Mouse (Mus musculus) heart, embryonic 12.5 days (tissue): Measurements from ENCODE around the gene Atp6ap1l. TPM values are rescaled to one million over a fixed set of nuclear protein-coding genes. Genes with fewer than 3 reads are reported as not detected.
A peak's percentile ranks its signal among the peaks of the same experiment; 100 is the strongest.

Source experiments
- ATAC-seq: fragments of 200-750 bp; cut with Nextera tagmentation; 2 replicates; pipeline ENCODE4 v1.8.0; 2017; ENCODE audit warnings: moderate TSS enrichment, moderate library complexity; ENCODE audit not compliant: insufficient number of reproducible peaks, low FRiP score
- H3K27ac ChIP-seq: fragments of 300-500 bp; sonication (generic); 2 replicates; pipeline ENCODE4 v1.5.1; 2016; ENCODE audit warnings: mild to moderate bottlenecking, moderate library complexity; ENCODE audit not compliant: poor library complexity, severe bottlenecking
- H3K27me3 ChIP-seq: fragments of 300-500 bp; sonication (generic); replicated peaks from 2 replicates; pipeline ENCODE4 v1.6.1; 2016; ENCODE audit warnings: mild to moderate bottlenecking, moderate library complexity
- H3K36me3 ChIP-seq: fragments of 300-500 bp; sonication (generic); 2 replicates; pipeline ENCODE4 v1.6.1; 2016; ENCODE audit warnings: mild to moderate bottlenecking, moderate library complexity
- H3K4me1 ChIP-seq: fragments of 300-500 bp; sonication (generic); replicated peaks from 2 replicates; pipeline ENCODE4 v1.6.1; 2016; ENCODE audit warnings: mild to moderate bottlenecking
- H3K4me2 ChIP-seq: fragments of 300-500 bp; sonication (generic); 2 replicates; pipeline ENCODE4 v1.6.1; 2016; ENCODE audit warnings: mild to moderate bottlenecking, moderate library complexity
- H3K4me3 ChIP-seq: fragments of 300-500 bp; sonication (generic); 2 replicates; pipeline ENCODE4 v1.5.1; 2016; ENCODE audit warnings: mild to moderate bottlenecking
- H3K9ac ChIP-seq: fragments of 300-500 bp; sonication (generic); 2 replicates; pipeline ENCODE4 v1.6.1; 2016; ENCODE audit warnings: mild to moderate bottlenecking, moderate library complexity
- H3K9me3 ChIP-seq: fragments of 300-500 bp; sonication (generic); replicated peaks from 2 replicates; pipeline ENCODE4 v1.6.1; 2016; ENCODE audit warnings: mild to moderate bottlenecking, moderate library complexity
- WGBS: fragments of 180-500 bp; shearing (Covaris S2); methylation state at CpG from one replicate; pipeline ENCODE4 v1.1.7; 2016; 5-methylcytosine and 5-hydroxymethylcytosine counted together
- polyA plus RNA-seq: library from polyadenylated mRNA; unstranded; fragments of >200 nt; fragmentation: Nextera tagmentation; extraction: Ambion mirVana; gene quantifications from 2 replicates; pipeline ENCODE4 v1.2.1, GENCODE M21; 2016

Atp6ap1l gene
- polyA plus RNA-seq, 1 experiment from 2014 or later = 0.77 TPM

GRCm38 (mm10) chr13:90886568-90886983, 18.6 kb downstream of the Atp6ap1l start:
- no peaks in the 10 kb centered on the region for H3K36me3 ChIP-seq
- peak; percentile 9; the same call in 1 of the 2 replicates for ATAC-seq
- under 1% methylated on average over 18 of the region's 18 CpGs for WGBS
- peaks cover 12% of the 10 kb centered on the region for H3K4me1 ChIP-seq
- H3K9ac ChIP-seq = 0 out of 2 replicates have a peak overlapping the region, but pooled peaks have one; percentile 9
- H3K4me2 ChIP-seq = peak overlapping the region; percentile 61
- peak overlapping the region; percentile 37 for H3K4me3 ChIP-seq
- H3K27me3 ChIP-seq = no peaks in the 10 kb centered on the region
- 0 out of 2 replicates have a peak, but pooled peaks cover 2% of the 10 kb centered on the region for H3K9me3 ChIP-seq
- H3K27ac ChIP-seq = peak overlapping the region; percentile 87

- WGBS = 10% methylated on average over 13 of the region's 13 CpGs
- Histone ChIP-seq H3K27ac (peak overlapping the region; percentile 87), H3K4me2 (peak overlapping the region; percentile 61), H3K4me3 (peak overlapping the region; percentile 37), H3K9ac (0 out of 2 replicates have a peak overlapping the region, but pooled peaks have one; percentile 9), H3K4me1 (peaks cover 12% of the 10 kb centered on the region), H3K36me3 (no peaks in the 10 kb centered on the region), H3K9me3 (0 out of 2 replicates have a peak, but pooled peaks cover 2% of the 10 kb centered on the region), H3K27me3 (no peaks in the 10 kb centered on the region)
- peak; percentile 76 for ATAC-seq
Observed at GRCm38 (mm10) chr13:90885856-90886532, 19.2 kb downstream of the Atp6ap1l start.

GRCm38 (mm10) chr13:90881727-90882429, 23.3 kb downstream of the Atp6ap1l start:
- no peaks in the 10 kb centered on the region for H3K27me3 ChIP-seq
- no peaks in the 10 kb centered on the region for H3K36me3 ChIP-seq
- ATAC-seq = no peak
- no peak overlapping the region for H3K4me3 ChIP-seq
- no peak overlapping the region for H3K9ac ChIP-seq
- H3K27ac ChIP-seq = no peak overlapping the region
- no peak overlapping the region for H3K4me2 ChIP-seq
- peaks cover 12% of the 10 kb centered on the region for H3K4me1 ChIP-seq
- 0 out of 2 replicates have a peak, but pooled peaks cover 2% of the 10 kb centered on the region for H3K9me3 ChIP-seq
- 73% methylated on average over 1 of the region's 1 CpGs for WGBS

- Histone ChIP-seq H3K4me1 (0 out of 2 replicates have a peak, but pooled peaks cover 7% of the 10 kb centered on the region), H3K27ac (no peak overlapping the region), H3K4me3 (no peak overlapping the region), H3K9ac (no peak overlapping the region), H3K9me3 (no peaks in the 10 kb centered on the region), H3K36me3 (no peaks in the 10 kb centered on the region), H3K27me3 (no peaks in the 10 kb centered on the region), H3K4me2 (no peak overlapping the region)
- no peak for ATAC-seq
- 60% methylated on average over 4 of the region's 4 CpGs for WGBS
Observed at GRCm38 (mm10) chr13:90871579-90871978, 33.6 kb downstream of the Atp6ap1l start.

GRCm38 (mm10) chr13:90869157-90869556, 36.0 kb downstream of the Atp6ap1l start:
- Histone ChIP-seq H3K9ac (no peak overlapping the region), H3K27me3 (no peaks in the 10 kb centered on the region), H3K36me3 (no peaks in the 10 kb centered on the region), H3K4me2 (no peak overlapping the region), H3K27ac (no peak overlapping the region), H3K4me1 (0 out of 2 replicates have a peak, but pooled peaks cover 7% of the 10 kb centered on the region), H3K4me3 (no peak overlapping the region), H3K9me3 (no peaks in the 10 kb centered on the region)
- WGBS = 40% methylated on average over 4 of the region's 4 CpGs
- no peak for ATAC-seq

GRCm38 (mm10) chr13:90862138-90862537, 43.0 kb downstream of the Atp6ap1l start:
- peak overlapping the region; percentile 68; the same call in 1 of the 2 replicates for H3K27ac ChIP-seq
- H3K27me3 ChIP-seq = no peaks in the 10 kb centered on the region
- no peak overlapping the region for H3K4me3 ChIP-seq
- peaks cover 13% of the 10 kb centered on the region for H3K4me1 ChIP-seq
- 0 out of 2 replicates have a peak, but pooled peaks cover 3% of the 10 kb centered on the region for H3K9me3 ChIP-seq
- H3K9ac ChIP-seq = no peak overlapping the region
- no peaks in the 10 kb centered on the region for H3K36me3 ChIP-seq
- 14% methylated on average over 3 of the region's 3 CpGs for WGBS
- ATAC-seq = peak; percentile 83
- no peak overlapping the region for H3K4me2 ChIP-seq

- Histone ChIP-seq H3K27ac (no peak overlapping the region), H3K4me2 (no peak overlapping the region), H3K4me1 (peaks cover 13% of the 10 kb centered on the region), H3K27me3 (no peaks in the 10 kb centered on the region), H3K4me3 (no peak overlapping the region), H3K9me3 (0 out of 2 replicates have a peak, but pooled peaks cover 3% of the 10 kb centered on the region), H3K9ac (no peak overlapping the region), H3K36me3 (no peaks in the 10 kb centered on the region)
- no peak for ATAC-seq
- 64% methylated on average over 2 of the region's 2 CpGs for WGBS
Observed at GRCm38 (mm10) chr13:90860888-90861431, 44.2 kb downstream of the Atp6ap1l start.

- ATAC-seq = no peak
Observed at GRCm38 (mm10) chr13:90852727-90853630, 52.2 kb downstream of the Atp6ap1l start.

GRCm38 (mm10) chr13:90851795-90852194, 53.4 kb downstream of the Atp6ap1l start:
- H3K36me3 ChIP-seq = peaks cover 5% of the 10 kb centered on the region
- no peak overlapping the region for H3K4me2 ChIP-seq
- WGBS = 52% methylated on average over 4 of the region's 4 CpGs
- H3K27me3 ChIP-seq = no peaks in the 10 kb centered on the region
- peaks cover 11% of the 10 kb centered on the region; the same call in 1 of the 2 replicates for H3K9me3 ChIP-seq
- no peak overlapping the region for H3K27ac ChIP-seq
- no peak overlapping the region for H3K9ac ChIP-seq
- no peak for ATAC-seq
- no peaks in the 10 kb centered on the region for H3K4me1 ChIP-seq
- no peak overlapping the region for H3K4me3 ChIP-seq

More at GRCm38 (mm10) chr13:90852727-90853630, 52.2 kb downstream of the Atp6ap1l start:
- Histone ChIP-seq H3K4me2 (no peak overlapping the region), H3K4me1 (no peaks in the 10 kb centered on the region), H3K9me3 (peaks cover 11% of the 10 kb centered on the region; the same call in 1 of the 2 replicates), H3K4me3 (no peak overlapping the region), H3K27me3 (no peaks in the 10 kb centered on the region), H3K27ac (no peak overlapping the region), H3K9ac (no peak overlapping the region), H3K36me3 (peaks cover 5% of the 10 kb centered on the region)
- 73% methylated on average over 5 of the region's 5 CpGs for WGBS

- no peak overlapping the region for H3K4me3 ChIP-seq
- H3K27me3 ChIP-seq = no peaks in the 10 kb centered on the region
- H3K36me3 ChIP-seq = no peaks in the 10 kb centered on the region
- H3K4me1 ChIP-seq = peaks cover 10% of the 10 kb centered on the region
- peaks cover 1% of the 10 kb centered on the region; the same call in 1 of the 2 replicates for H3K9me3 ChIP-seq
- no peak for ATAC-seq
- no peak overlapping the region for H3K27ac ChIP-seq
- no peak overlapping the region for H3K9ac ChIP-seq
- no peak overlapping the region for H3K4me2 ChIP-seq
Observed at GRCm38 (mm10) chr13:90844191-90844590, 61.0 kb downstream of the Atp6ap1l start.
